Mouse (Mus musculus) gastrocnemius, adult 8-10 months (tissue): Measurements from ENCODE around the gene Ces1a. TPM values are rescaled to one million over a fixed set of nuclear protein-coding genes. Genes with fewer than 3 reads are reported as not detected.

Experiments
- DNase-seq, 2 experiments: peaks; one replicate each; pipeline ENCODE4 v3.0.0; 2022; ENCODE audit warnings: low spot score in 2 of 2
- total RNA-seq, 4 experiments: library from RNA; stranded (reverse); gene quantifications; 2 replicates each; pipeline ENCODE4 v1.2.4; 2022

Gene Ces1a
- total RNA-seq, 4 experiments from 2014 or later: not detected

- DNase-seq: peak in 1 of 2 experiments; percentile 21
These were observed 49.4 kb downstream of the Ces1a start for GRCm38 (mm10) chr8:92998600-92998999.

DNA sequence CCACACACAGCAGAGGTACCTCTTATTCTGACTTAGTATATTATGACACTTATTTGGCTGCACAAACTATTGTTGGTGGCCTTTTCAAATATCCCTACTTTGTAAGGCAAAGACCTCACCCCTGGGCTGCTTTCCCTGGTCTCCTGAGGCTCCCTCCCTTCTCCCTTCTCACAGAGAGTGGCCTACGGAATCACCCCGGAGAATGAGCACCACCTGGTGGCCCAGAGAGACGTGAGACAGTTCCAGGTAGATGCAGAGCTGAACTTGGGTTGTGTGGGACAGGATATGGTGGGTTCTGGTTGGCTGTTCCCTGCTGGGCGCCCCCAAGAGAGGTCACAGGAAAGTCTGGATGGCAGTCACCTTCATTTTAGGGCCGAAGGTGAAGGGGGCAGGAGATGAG lies 51.2 kb downstream of the Ces1a start:
- peak in 1 of 2 experiments; percentile 20 for DNase-seq

DNA sequence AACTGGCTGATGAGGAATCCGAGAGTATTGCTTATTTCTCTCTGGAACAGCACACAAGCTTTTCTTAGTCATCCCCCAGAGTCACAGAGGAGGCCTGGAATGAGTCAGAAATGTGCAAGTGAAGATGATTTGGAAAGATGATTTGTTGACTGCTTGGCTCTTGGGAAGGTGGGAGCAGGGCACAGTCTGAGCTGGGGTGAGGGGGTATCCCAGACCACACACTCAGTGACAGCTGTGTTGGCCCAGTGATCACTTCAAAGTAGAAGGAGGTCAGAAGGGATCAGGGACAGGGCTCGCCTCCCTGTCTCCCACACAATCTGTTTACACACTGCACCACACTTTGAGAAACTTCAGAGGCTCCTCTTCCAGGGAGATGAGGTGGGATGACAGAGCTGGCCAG lies 63.6 kb downstream of the Ces1a start:
- DNase-seq: no peak

- no peak for DNase-seq
These were observed 65.5 kb downstream of the Ces1a start for GRCm38 (mm10) chr8:92982491-92982890.

DNA sequence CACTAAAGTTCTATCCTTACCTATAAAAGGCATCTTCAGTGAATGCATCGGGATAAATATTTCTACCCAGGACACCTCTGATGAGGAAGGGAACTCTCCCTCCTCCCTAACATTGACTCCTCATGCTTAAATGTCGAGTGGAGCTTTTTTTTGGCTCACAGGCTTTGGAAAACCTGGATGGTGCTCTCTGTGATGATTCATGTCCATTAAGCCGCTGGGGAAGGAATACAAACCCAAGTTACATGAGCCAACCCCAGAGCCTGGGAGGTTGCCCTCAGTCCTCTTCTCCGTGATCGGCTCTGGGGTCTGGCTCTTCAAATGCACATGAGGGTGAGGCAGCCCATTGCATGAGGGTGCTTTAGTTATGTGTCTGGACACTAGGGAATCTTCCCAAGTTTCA lies 71.3 kb downstream of the Ces1a start:
- DNase-seq: no peak

DNA sequence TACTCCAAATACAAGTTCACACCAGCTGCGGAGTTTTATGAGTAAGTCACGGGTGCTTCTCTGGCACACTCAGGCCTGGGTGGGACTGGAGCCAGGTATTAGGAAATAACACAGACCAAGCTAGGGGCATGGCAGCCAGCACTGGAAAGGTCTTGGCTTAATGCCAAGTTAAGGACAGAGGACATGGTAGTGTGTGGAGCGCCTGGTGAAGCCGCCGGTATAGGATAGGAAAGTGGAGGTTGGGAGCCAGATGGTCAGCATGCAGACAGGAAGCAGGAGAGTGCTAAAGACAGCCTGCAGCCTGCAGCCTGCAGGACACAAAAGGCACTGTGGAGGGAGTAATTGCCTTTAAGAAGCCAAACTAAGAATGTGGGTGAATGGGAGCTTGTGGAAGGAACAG lies 75.0 kb downstream of the Ces1a start:
- DNase-seq: peak; percentile 69 to 74

Other genes with a start within 250 kb of the Ces1a start
- 10 to 100 TPM; 19.7 to 42.4 (median 25.2) TPM for gene Mmp2, start 220.9 kb downstream of the Ces1a start, total RNA-seq
- under 1 TPM; 0.13 to 0.60 (median 0.23) TPM for gene Lpcat2, start 192.9 kb downstream of the Ces1a start, total RNA-seq
- not detected for gene Capns2, start 146.8 kb downstream of the Ces1a start, total RNA-seq
- gene Slc6a2, start 88.1 kb downstream of the Ces1a start, total RNA-seq: under 1 TPM; 0.29 to 0.54 (median 0.30) TPM
- not detected for gene Ces1b, start 31.8 kb upstream of the Ces1a start, total RNA-seq
- under 1 TPM in 1 of 4 experiments, not detected in 3; 0.86 TPM for gene Ces1c, start 83.1 kb upstream of the Ces1a start, total RNA-seq
- gene Ces1d, start 149.6 kb upstream of the Ces1a start, total RNA-seq: 100 to 1,000 TPM in 2 of 4 experiments, 10 to 100 TPM in 2; 73.3 to 160 (median 104) TPM
- under 1 TPM; 0.29 to 0.48 (median 0.39) TPM for gene Ces1e, start 181.4 kb upstream of the Ces1a start, total RNA-seq
- gene Ces1f, start 231.6 kb upstream of the Ces1a start, total RNA-seq: under 1 TPM in 3 of 4 experiments, not detected in 1; 0.17 to 0.81 (median 0.54) TPM